Mouse (Mus musculus): ENCODE measurements around the gene Rnf208.

The Rnf208 gene

DNA sequence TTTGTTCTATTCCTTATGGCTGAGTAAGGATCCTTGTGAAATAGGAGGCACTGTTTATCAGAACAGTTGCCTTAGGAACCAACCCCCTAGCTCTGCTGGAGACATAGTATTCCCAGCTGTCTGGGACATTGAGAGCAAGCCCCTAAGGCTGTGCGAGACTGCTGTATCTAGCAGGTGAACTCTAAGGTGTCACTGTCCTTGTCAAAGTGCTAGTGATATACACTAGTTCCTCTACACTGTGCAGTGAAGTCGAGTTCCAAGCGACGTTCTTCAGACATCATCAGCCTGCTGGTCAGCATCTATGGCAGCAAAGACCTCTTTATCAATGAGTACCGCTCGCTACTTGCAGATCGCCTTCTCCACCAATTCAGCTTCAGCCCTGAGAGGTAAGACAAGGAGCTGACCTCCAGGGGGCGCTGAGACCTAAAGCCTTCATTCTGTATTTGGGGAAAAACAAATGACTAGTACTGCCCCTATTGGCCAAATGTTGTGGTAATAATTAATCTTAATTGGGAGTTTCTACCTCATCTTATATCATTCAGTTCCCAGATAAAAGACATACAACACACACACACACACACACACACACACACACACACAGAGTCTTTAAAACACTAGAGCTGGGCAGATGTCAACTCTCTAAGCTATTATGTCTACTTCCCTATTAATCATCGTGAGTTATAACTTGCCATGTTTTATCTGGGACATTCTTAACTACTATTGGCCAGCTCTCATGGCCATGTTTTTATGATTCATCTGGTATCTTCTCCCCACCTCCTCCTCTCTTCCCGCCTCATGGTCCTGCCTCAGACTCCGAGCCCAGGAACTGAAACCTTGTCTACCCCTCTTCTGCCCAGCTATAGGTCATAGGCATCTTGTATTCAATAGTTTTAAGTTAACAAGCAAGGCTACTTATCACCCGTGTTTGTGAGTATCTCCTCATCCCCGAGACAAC, 37.1 kb downstream of the Rnf208 start:
- DNase-seq (ENCODE audit: low read depth, low spot score): peak; percentile 93

DNA sequence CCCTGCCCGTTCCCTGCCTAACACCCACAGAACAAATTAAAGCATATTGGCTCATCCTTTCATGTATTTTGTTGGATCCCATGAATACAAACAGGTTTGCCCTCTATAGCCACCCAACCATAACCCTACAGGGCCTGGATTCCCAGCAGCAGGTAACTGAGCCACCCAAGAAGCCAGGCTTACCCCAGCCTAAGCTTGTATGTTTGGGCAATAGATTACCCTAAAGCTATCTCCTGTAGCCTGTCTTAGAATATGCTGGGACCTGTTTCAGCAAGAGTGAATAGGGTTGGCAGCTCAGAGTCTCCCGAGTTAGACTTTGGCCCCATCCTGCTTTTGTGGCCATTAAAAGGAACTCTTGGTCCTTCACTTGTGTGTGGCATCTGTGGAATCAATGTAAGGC, 43.5 kb downstream of the Rnf208 start:
- DNase-seq (ENCODE audit: low read depth, low spot score): no peak

DNA sequence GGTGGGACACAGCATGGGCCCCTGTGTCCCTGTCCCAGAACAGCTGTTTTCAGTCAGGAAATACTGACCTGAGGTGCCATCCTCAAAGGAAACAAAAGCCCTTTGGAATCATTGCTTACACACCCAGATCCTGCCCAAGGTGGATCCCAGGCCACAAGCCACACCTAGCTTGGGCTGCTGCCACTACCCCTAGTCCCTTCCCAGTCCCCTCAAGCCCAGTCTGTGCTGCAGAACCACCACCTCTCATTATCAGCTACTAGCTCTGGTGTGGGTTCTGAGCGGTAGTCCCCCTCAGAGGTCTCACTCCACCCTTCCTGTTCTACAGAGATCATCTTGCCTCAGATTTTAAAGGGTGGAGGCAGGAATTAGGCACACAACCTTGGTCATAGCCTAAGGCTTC, 44.3 kb downstream of the Rnf208 start:
- no peak for DNase-seq (ENCODE audit: low read depth, low spot score)

DNA sequence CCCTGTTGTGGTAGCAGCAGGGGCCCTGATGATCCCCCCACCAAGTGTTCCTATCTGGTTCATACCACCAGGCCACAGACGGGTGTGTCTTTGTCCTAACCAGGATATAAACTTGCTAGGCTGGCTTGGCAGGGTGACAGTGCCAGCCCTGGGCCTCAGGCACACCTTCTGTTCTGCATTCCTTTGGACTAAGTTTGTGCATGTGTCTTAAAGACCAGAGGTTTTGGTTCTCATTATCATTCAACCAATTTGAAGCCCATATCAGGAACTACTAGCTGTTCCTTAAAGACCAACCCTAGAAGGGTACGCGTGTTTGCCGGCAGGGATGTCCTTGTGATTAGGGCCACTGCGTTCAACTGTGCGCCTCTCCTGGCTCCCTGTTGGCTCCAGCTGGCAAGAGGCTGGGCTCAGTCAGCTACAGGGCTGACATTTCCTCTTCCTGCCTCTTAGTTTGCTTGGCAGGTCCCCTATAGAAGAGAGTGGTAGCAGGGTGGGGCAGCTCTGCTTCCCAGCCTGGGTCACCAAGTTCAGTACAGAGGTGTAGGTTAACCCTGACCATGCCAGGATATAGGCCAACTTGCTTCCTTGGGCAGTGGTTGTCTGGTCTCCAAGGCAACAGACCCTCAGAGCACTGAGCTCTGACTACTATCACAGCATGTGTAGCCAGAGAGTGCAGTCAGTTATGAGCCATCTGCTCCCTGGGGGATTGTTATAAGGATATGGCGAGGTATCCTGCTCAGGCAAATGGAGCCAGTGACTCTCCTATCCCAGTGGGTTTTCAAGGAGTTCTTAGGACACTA, 45.0 kb downstream of the Rnf208 start:
- DNase-seq (ENCODE audit: low read depth, low spot score): no peak

DNA sequence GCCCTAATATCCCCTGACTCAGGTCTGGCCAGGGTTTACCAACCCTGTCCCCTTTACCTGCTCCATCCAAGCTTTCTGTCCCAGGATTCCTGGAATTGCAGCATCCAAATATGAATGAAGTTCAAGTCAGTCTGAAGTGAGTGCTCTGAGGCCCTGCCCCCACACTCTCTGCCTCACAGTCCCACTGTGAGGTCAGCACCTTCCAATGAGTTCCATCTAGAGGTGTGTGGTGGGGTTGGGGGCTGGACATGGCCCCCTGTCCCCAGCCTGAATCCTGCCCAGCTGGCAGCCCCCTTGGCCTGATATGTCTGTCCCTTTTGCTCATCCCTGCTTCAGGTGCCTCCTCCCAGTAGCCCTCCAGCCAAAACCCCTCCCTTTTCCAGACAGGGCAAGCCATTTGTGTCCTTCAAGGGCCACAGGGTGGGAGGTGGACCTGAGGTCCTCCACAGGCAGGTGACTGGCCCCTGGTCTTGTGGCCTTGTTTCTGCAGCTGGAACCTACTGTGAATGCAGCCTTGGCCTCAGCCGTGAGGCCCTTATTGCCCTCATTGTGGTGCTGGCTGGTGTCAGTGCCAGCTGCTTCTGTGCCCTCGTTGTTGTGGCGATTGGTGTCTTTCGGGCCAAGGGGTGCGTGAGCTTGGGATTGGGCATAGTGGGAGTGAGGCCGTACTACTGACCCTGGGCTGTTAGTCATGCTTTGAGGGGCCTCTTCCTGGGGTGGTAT, 46.0 kb downstream of the Rnf208 start, which contains the start of gene Tmem210:
Gene Tmem210 (plus strand): TSS at position 219 of the 723 bp plus-strand sequence.
- DNase-seq (ENCODE audit: low read depth, low spot score): no peak

DNA sequence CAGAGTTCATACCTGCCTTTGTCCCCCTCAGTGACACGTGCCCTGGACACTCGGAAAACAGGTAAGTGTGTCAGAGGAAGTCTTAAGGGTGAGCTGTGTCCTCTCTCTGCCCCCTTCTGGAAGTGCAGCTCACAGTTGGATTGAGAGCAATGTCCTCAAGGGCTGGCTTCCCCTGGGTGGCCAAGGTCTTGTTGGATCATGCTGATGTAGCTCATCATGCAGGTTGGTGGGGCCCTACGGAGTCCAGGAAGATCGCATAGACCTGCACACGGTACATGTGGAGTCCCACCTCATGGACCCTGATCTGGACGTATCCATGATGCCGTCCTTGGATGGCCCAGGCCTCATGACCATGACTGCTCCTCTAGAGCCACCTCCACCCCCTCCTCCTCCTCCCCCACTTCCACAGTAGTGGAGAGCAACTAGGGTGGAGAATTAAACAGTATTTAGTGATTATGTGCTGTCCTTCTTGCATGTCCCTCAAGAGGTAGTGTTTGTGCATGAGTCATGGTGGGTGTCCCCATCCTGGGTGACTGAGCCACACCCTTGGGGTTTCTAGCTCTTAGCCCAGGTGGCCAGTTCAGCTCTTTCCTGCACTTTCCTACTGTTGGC, 46.8 kb downstream of the Rnf208 start:
- no peak for DNase-seq (ENCODE audit: low read depth, low spot score)

DNA sequence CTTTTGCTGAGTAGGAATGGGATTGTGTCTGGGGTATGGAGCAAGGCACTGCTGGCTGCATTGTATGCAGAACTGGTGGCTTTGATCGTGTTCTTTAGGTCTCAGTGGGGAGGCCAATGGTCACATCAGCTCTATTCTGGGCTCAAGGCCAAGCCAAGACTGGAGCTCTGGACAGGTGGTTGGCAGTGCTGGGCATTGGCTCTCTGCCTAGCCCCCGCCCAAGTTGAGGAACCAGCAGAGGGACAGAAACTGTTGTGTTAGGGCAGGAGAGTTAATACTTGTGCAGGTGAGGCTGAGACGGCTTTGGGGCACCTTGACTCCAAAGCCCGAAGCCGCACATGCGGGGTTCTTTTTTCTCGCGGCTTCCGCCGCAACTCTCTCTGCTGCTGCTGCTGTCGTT, 47.6 kb downstream of the Rnf208 start, which contains the start of gene Lrrc26:
Gene Lrrc26 (plus strand): TSS at position 265 of the 400 bp plus-strand sequence.
- peak; percentile 81 for DNase-seq (ENCODE audit: low read depth, low spot score)

DNA sequence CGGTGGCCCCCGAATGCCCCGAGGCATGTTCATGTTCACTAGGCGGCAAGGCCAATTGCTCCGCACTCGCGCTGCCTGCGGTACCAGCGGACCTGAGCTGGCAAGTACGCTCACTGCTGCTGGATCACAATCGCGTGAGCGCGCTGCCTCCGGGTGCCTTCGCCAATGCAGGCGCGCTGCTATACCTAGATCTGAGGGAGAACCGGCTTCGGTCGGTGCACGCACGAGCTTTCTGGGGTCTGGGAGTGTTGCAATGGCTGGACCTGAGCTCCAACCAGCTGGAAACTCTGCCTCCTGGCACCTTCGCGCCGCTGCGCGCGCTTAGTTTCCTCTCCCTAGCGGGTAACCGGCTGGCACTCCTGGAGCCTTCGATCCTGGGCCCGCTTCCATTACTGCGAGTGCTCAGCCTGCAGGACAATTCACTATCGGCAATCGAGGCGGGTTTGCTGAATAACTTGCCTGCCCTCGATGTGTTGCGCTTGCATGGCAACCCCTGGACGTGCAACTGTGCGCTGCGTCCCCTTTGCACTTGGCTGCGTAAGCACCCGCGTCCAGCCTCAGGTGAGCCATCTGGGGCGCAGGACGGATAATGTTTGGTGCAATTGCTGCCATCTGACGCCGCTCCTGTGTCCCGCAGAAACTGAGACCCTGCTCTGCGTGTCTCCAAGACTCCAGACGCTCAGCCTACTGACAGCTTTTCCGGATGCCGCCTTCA, 48.2 kb downstream of the Rnf208 start:
- peak; percentile 86 for DNase-seq (ENCODE audit: low read depth, low spot score)

DNA sequence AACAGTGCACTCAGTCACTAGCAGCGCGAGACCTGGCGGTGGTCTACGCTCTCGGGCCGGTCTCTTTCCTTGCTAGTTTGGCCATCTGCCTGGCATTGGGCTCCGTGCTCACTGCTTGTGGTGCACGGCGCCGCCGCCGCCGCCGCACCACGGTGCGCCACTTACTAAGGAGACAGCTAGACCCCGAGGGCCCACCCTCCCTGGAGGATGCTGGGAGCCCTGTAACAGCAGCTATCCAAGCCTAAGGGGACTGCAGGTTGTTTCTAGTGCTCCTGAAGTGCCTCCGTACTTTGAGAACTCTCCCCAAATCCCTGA, 48.7 kb downstream of the Rnf208 start:
- no peak for DNase-seq (ENCODE audit: low read depth, low spot score)

DNA sequence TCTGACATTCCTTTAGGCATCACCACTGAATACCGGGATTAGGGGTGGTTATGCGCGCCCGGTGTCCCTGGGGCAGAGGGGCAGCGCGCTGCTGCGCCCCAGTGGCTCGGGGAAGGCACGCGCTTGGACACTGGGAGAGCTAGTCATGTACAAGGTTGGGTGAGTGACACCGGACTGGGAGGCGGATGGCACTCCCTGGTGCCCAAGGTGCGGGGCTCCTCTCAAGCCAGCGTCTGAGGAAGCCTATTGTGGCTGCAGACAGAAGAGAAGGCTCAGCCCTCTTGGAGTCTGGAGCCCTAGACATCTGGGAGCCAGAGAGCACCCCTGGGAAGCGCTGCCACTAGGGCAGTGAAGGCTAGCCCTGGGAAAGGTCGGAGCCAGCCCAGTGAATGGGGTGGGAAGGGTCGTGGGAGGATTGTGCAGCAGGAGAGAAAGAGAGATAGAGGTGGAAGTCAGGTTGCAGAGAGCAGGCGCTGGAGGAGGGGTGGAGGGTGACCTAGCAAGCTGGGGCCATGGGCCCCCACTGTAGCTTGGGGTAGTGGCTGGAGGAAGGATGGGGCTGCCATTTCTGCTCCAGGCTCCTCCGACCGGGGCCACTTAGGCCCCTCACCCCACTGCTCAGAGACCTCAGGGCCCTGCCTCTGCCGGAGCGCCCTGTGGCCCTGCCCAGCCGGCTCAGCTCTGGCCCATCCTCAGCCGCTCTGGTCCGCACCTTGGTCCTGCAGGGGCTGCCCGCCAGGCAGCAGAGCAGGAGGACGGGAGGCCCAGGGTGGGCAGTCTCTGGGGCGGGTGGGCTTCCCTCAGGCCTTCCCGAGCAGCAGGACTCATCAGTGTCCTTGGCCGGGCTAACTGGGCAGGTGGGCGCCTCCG, 49.4 kb downstream of the Rnf208 start:
- DNase-seq (ENCODE audit: low read depth, low spot score): no peak

DNA sequence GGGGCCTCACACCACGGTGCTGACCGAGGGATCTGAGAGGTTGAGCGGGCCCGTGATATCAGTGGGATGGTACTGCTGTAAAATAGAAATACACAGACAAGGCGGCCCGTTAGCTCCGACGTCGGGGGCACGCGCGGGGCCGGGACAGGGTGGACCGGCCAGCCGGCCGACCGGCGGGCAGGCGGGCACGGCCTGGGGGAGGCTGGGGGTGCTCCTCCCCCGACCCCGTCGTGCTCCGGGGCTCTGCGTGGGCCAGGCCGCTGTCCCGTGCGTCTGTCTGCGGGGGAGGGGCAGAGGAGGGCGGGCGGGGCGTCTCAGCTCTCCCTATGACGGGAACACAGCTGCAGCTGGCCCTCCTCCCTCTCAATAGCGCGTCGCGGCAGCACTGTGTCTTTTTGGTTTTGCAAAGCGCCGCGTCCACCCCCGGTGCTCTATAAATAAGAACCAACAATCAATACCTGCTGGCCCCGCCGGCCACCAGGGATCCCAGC, 50.0 kb downstream of the Rnf208 start:
- DNase-seq (ENCODE audit: low read depth, low spot score): peak; percentile 81

DNA sequence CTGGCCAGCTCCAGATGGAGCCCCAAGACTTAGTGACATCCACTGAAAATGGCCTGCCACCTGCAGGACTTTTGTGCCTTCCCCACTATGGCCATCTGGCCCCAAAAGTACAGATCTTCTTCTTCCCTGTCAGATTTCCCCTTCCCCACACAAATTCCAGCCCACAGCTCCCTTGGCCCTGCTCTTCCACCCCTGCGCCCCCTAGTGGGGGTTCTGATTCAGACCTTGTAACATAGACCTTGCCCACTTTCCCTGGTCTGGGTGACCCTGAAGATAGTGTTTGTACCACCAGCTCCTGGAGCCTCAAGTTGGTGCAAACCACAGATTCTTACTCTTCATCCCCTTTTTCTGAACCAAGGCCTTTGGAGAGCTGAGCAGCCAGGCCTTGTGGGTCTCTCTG, 50.8 kb downstream of the Rnf208 start:
- DNase-seq (ENCODE audit: low read depth, low spot score): peak; percentile 80

DNA sequence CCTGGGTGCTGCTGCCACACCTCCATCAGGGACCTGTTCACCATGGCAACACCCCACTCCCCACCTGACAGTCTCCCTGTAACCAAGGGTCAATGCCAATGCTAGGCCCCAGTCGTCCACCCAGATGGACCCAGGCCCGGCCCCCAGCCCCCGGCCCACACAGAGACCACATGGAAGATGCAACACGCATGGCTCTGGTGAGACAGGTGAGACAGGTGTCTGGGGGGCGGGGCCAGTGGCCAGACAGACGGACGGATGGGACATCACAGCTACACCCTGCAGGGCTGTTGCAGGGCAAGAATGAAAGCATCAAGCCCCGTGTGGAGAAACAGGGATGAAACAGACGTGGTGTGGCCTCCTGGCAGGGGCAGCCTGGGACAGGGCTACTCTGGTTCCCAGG, 51.7 kb downstream of the Rnf208 start:
- DNase-seq (ENCODE audit: low read depth, low spot score): no peak

Data from brain, adult 2 months (tissue).